22 mouse cellular contexts compared by ENCODE assay signal in genomic region chr10:107601371-107601770, GRCm38 (mm10).
DNase-seq lines count a peak whose midpoint lies in the region; ATAC-seq and TF ChIP-seq lines count a peak whose summit lies in the region.
"Had no signal": no experiment of that assay in that cellular context is flagged by ENCODE, and none has a peak within 500 bp of the region (broad histone marks: within the 10 kb centered on the region; RNA-seq: fewer than 3 reads in every experiment).

No protein-coding gene starts in this region.

- H3K27me3 ChIP-seq in Patski = no peaks in the 10 kb centered on the region
- H3K27me3 ChIP-seq: CH12.LX; embryonic facial prominence, embryonic 13.5 days; embryonic facial prominence, embryonic 15.5 days; forebrain, embryonic 12.5 days had no signal

- TF ChIP-seq CTCF in Patski (IDR thresholded peaks at IDR 0.05) = no peak

- DNase-seq in 3T3-L1 (ENCODE audit: low read depth, low spot score) (peak; percentile 56), Patski (ENCODE audit: low read depth, low spot score) (no peak)
- DNase-seq in embryo, embryonic 10 days (ENCODE audit: low spot score) = no peak
- no peak for DNase-seq in gastrocnemius, adult 18-20 months (ENCODE audit: low spot score)
- DNase-seq in adrenal gland, adult 18-20 months (ENCODE audit: low spot score in 2 of 2) = no peak
- DNase-seq: adrenal gland, adult 2 months; adrenal gland, postnatal 10 days; adrenal gland, postnatal 25 days; cerebellum, adult 11 months; cerebellum, adult 2 months; cerebellum, adult 9-10 months; cerebellum, postnatal 10 days; cerebellum, postnatal 25 days; embryo, embryonic 11 days had no signal

- POLR2A ChIA-PET in Patski (lab: Charles Lee) = no interaction called here

- CTCF ChIA-PET in Patski (lab: Charles Lee) = no interaction called here

- in situ Hi-C loops in Patski (cut with MboI; ENCODE audit: low pct_unique_long_range_greater_than_20kb) = no loop called here

- ATAC-seq in Patski = peak; percentile 85
- ATAC-seq: activated CD4-positive, CD25-positive, alpha-beta regulatory T cell, adult 4 months; CD4-positive, CD25-positive, alpha-beta regulatory T cell, adult 4 months; forebrain, embryonic 14.5 days; forebrain, embryonic 16.5 days had no signal
